Mouse (Mus musculus) E14TG2a.4 (cell line): ENCODE results near the gene Kcnq5.

Experiments
- CTCF ChIP-seq: conservative IDR thresholded peaks from 2 replicates; pipeline ENCODE4 v1.5.1; 2014; ENCODE audit warnings: low read length
- NANOG ChIP-seq: IDR thresholded peaks from 2 replicates; pipeline ENCODE4 v1.6.1; 2014; ENCODE audit warnings: borderline replicate concordance, low read length, mixed read lengths
- POU5F1 ChIP-seq: IDR thresholded peaks from 2 replicates; pipeline ENCODE4 v1.6.1; 2014; ENCODE audit warnings: low read length, borderline replicate concordance

- TF ChIP-seq CTCF (no peak), POU5F1 (no peak), NANOG (no peak)
Observed at GRCm38 (mm10) chr1:21962083-21962471, 335 bp upstream of the Kcnq5 start.
